Mouse (Mus musculus) colon, adult 2 months (tissue): Measurements from ENCODE around the gene Gfral. TPM values are rescaled to one million over a fixed set of nuclear protein-coding genes. Genes with fewer than 3 reads are reported as not detected.

Experiments
- polyA plus RNA-seq: library from polyadenylated mRNA; depleted of rRNA; stranded (reverse); fragments of >200 nt; gene quantifications from 2 replicates; pipeline ENCODE4 v1.2.3, GENCODE M21; 2012; rRNA removed

The Gfral gene
- polyA plus RNA-seq = not detected in 2 replicates

DNA sequence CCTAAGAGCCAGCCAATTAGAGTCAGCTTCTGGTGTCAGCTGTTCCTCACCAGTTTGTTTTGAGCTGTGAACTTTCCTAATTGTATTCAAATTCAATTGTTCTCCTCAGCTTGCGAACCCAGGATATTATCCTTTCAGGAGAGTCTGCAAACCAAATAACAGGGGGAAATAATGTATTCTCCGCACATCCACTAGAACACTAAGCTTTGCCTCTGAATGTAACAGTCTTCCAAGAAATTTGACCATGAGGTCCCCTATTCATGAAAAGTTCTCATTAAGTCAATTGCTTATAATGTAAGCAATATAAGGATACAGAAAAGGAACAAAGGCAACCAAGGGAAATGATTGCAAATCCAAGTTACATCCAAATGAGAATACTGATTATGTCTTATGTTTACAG lies at the start of gene Gfral:
TSS of gene Gfral (minus strand) at position 101 of the 400 bp plus-strand sequence.

Other genes starting within 250 kb of the Gfral start
- 0.45 and 0.51 TPM in 2 replicates for gene Hmgcll1, start 198.8 kb downstream of the Gfral start, polyA plus RNA-seq
- gene Hcrtr2, start 110.2 kb upstream of the Gfral start, polyA plus RNA-seq = 0.05 TPM in 1 of 2 replicates, not detected in the other